Mouse (Mus musculus): ENCODE measurements around the gene Txnrd2. TPM values are rescaled to one million over a fixed set of nuclear protein-coding genes. Genes with fewer than 3 reads are reported as not detected.

The Txnrd2 gene
- 10 to 100 TPM; 25.5 to 37.5 TPM for polyA plus RNA-seq (2017; shearing (Covaris generic))

DNA sequence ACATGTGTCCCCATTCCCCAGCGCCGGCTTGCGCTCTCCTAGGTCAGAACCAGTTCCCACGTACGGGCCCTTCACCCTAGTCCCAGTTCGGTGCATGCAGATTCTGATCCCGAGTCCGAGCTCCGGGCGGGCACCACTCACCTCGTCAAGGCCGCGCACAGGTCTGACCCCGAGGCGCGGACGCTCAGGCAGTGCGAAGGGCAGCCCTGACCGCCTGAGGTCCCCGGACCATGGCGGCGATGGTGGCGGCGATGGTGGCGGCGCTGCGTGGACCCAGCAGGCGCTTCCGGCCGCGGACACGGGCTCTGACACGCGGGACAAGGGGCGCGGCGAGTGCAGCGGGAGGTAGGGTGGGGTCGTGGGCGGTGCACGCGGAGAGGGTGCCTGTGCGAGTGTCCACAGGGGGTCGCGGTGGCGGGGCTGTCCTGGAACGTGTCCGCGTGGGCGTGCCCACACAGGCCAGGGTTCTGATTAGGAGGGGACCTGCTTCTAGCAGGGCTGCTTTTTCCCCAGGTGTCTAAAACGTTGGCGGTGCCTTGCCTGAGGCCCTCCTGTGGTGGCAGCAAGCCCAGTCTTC lies at the start of gene Txnrd2:
TSS of gene Txnrd2 (plus strand) at position 170 of the 577 bp plus-strand sequence.

GRCm38 (mm10) chr16:18426802-18427280 lies 657 bp downstream of the Txnrd2 start, which contains the start of gene Comt:
TSS of gene Comt (minus strand) at chr16:18426852.

GRCm38 (mm10) chr16:18498558-18498990 lies 72.4 kb downstream of the Txnrd2 start, which contains the start of the genes Gnb1l and Rtl10:
TSS of gene Gnb1l (plus strand) at chr16:18498713.
TSS of gene Rtl10 (plus strand) at chr16:18498901.

Other genes with a start within 250 kb of the Txnrd2 start
- not detected for gene Ccdc188, start 208.5 kb upstream of the Txnrd2 start, polyA plus RNA-seq (2017; shearing (Covaris generic))
- 10 to 100 TPM in 1 of 2 experiments, 1 to 10 TPM in 1; 8.7 to 10.8 TPM for gene Zdhhc8, start 191.2 kb upstream of the Txnrd2 start, polyA plus RNA-seq (2017; shearing (Covaris generic))
- gene Trmt2a, start 177.7 kb upstream of the Txnrd2 start, polyA plus RNA-seq (2017; shearing (Covaris generic)) = 10 to 100 TPM; 72.3 to 76.6 TPM
- gene Ranbp1, start 177.7 kb upstream of the Txnrd2 start, polyA plus RNA-seq (2017; shearing (Covaris generic)) = 100 to 1,000 TPM; 245 to 294 TPM
- under 1 TPM in 1 of 2 experiments, not detected in 1; 0.69 TPM for gene Gm49776, start 168.1 kb upstream of the Txnrd2 start, polyA plus RNA-seq (2017; shearing (Covaris generic))
- 10 to 100 TPM; 20.9 to 25.4 TPM for gene Dgcr8, start 137.1 kb upstream of the Txnrd2 start, polyA plus RNA-seq (2017; shearing (Covaris generic))
- 10 to 100 TPM; 51.4 to 58.0 TPM for gene Tango2, start 78.3 kb upstream of the Txnrd2 start, polyA plus RNA-seq (2017; shearing (Covaris generic))
- 1 to 10 TPM in 1 of 2 experiments, under 1 TPM in 1; 0.79 to 1.3 TPM for gene Arvcf, start 78.2 kb upstream of the Txnrd2 start, polyA plus RNA-seq (2017; shearing (Covaris generic))
- 10 to 100 TPM; 40.5 to 82.4 TPM for gene Comt, start 468 bp downstream of the Txnrd2 start, polyA plus RNA-seq (2017; shearing (Covaris generic))
- 10 to 100 TPM; 15.9 to 16.0 TPM for gene Gnb1l, start 72.3 kb downstream of the Txnrd2 start, polyA plus RNA-seq (2017; shearing (Covaris generic))
- gene Rtl10, start 72.5 kb downstream of the Txnrd2 start, polyA plus RNA-seq (2017; shearing (Covaris generic)) = 1 to 10 TPM in 1 of 2 experiments, not detected in 1; 1.1 TPM
- under 1 TPM in 1 of 2 experiments, not detected in 1; 0.39 TPM for gene Tbx1, start 164.3 kb downstream of the Txnrd2 start, polyA plus RNA-seq (2017; shearing (Covaris generic))
- under 1 TPM in 1 of 2 experiments, not detected in 1; 0.18 TPM for gene Gp1bb, start 196.0 kb downstream of the Txnrd2 start, polyA plus RNA-seq (2017; shearing (Covaris generic))
- gene Gm49601, start 200.0 kb downstream of the Txnrd2 start, polyA plus RNA-seq (2017; shearing (Covaris generic)) = not detected
- gene Sept5, start 203.6 kb downstream of the Txnrd2 start, polyA plus RNA-seq (2017; shearing (Covaris generic)) = under 1 TPM in 1 of 2 experiments, not detected in 1; 0.91 TPM

Data from activated CD4-positive, CD25-positive, alpha-beta regulatory T cell (primary cell).